Mouse (Mus musculus) liver, embryonic 14.5 days (tissue): ENCODE data around the gene Krt28.

ENCODE experiments used
- CTCF ChIP-seq: IDR thresholded peaks from 2 replicates; pipeline ENCODE4 v1.5.1; 2016; ENCODE audit warnings: antibody characterized with exemption, low read depth, control low read depth
- EP300 ChIP-seq: IDR thresholded peaks from 2 replicates; pipeline ENCODE4 v1.6.1; 2016; ENCODE audit warnings: antibody characterized with exemption, low read depth

DNA sequence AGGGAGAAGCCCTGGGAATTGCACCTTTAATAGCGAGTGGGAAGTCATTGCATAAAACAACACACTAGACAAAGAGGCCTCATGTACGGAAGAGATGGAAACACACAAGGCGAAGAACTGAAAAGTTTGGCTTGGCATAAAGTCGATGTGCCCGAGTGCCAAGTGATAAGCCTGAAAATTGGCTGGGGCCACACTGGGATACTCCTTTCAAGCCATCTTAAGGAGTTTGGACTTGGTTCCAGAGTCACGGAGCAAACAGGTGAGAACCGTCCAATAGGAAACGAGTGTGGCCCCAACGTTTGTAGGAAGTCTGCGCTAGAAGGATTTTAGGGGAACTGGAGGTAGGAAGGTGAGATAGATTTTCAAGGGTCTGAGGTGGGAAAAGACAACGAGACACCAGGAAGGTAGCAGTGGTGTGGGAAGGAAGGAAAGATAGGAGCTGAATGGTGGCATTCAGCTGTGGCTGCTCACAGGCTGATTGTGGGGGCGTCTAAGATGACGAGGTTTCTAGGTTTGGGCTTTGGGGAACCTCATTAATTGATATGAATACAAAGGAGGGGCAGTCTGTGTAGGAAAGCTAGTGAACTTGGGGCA is 25.4 kb upstream of the Krt28 start:
- no peak for TF ChIP-seq CTCF
- TF ChIP-seq EP300 = no peak
